Mouse (Mus musculus): ENCODE measurements at regions not wholly inside any gene's neighbourhood (a gene's known extent, or its start where the extent isn't known, plus 50 kb on each side); places are given as distances from the start of the nearest gene placed in this dataset.

DNA sequence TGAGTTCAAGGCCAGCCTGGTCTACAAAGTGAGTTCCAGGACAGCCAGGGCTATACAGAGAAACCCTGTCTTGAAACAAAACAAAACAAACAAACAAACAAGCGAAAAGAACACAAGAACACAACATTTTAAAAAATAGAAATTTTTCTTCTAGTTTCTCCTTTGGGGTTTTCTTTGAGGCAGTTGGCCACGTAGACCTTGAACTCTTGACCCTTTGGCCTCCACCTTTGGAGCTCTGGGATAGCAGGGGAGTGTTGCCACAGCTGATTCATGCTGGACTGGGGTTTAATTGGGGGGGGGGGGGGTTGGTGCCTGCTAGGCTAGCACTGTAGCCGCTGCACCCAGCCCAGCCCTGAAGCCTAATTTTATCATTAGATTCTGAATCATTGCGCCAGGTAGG, 87.8 kb downstream of the Sox2 start:
- WGBS: 83% methylated on average over 4 of the region's 4 CpGs
- Histone ChIP-seq H3K4me3 (replicated peaks; ENCODE audit: low read length) (no peak overlapping the region), H3K27me3 (ENCODE audit: control insufficient read depth, insufficient read depth, low read length) (no peaks in the 10 kb centered on the region), H3K9me3 (ENCODE audit: control insufficient read depth, low read length) (no peaks in the 10 kb centered on the region), H3K4me2 (replicated peaks; ENCODE audit: low read depth, low read length, severe bottlenecking) (no peak overlapping the region), H3K4me1 (ENCODE audit: control insufficient read depth, insufficient read depth, low read length) (no peaks in the 10 kb centered on the region), H3K27ac (replicated peaks; ENCODE audit: low read depth, low read length) (no peak overlapping the region), H3K36me3 (ENCODE audit: control insufficient read depth, insufficient read depth, low read length) (no peaks in the 10 kb centered on the region), H3K9ac (ENCODE audit: low read depth, low read length, severe bottlenecking) (no peak overlapping the region)
- no peak for ATAC-seq (ENCODE audit: low FRiP score, low read depth)
- no peak for TF ChIP-seq POLR2A (IDR thresholded peaks at IDR 0.05; ENCODE audit: borderline replicate concordance, extremely low read depth, insufficient read depth, insufficient read length)
- DNase-seq (ENCODE audit: low spot score): no peak

DNA sequence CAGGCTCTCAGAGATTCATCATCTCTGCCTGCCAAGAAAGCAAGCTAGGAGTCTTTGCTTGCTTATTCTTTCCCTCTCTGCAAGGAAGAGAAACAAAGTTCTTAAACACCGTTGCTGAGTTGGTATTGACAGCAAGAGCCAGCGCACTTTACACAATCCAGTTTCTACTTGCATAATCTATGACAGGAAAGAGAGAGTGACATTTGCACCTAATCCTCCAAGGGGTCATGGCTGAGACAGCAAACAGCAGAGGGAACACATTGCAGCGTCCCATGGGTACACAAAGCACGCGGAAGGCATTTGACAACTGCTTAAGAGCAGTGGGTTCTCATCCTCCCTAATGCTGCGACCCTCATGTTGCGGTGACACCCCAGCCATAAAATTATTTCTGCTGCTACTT, 88.7 kb downstream of the Sox2 start:
- 64% methylated on average over 7 of the region's 7 CpGs for WGBS
- no peak for DNase-seq (ENCODE audit: low spot score)
- Histone ChIP-seq H3K9me3 (ENCODE audit: control insufficient read depth, low read length) (no peaks in the 10 kb centered on the region), H3K27me3 (ENCODE audit: control insufficient read depth, insufficient read depth, low read length) (no peaks in the 10 kb centered on the region), H3K4me3 (replicated peaks; ENCODE audit: low read length) (no peak overlapping the region), H3K4me2 (replicated peaks; ENCODE audit: low read depth, low read length, severe bottlenecking) (no peak overlapping the region), H3K9ac (ENCODE audit: low read depth, low read length, severe bottlenecking) (no peak overlapping the region), H3K36me3 (ENCODE audit: control insufficient read depth, insufficient read depth, low read length) (no peaks in the 10 kb centered on the region), H3K4me1 (ENCODE audit: control insufficient read depth, insufficient read depth, low read length) (no peaks in the 10 kb centered on the region), H3K27ac (replicated peaks; ENCODE audit: low read depth, low read length) (no peak overlapping the region)
- TF ChIP-seq POLR2A (IDR thresholded peaks at IDR 0.05; ENCODE audit: borderline replicate concordance, extremely low read depth, insufficient read depth, insufficient read length): no peak
- no peak for ATAC-seq (ENCODE audit: low FRiP score, low read depth)

DNA sequence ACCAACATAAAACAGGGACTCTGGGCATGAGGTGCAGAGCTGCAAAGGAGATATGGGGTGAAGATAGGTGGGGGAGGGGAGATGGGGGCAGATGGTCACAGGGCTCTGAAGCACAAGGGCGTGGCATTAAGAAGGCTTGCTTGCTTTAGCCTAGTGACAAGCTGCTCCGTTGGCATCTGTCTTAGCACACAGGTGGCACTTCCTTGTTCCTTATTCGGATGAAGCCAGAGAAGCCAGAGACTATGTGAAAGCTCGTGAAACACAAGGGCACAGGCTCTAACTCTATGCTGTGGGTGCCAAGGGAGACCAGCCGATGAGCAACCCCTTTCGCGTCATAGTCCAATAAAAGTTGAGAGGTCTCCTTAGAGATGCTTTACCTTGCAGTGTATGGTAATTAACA, 89.5 kb downstream of the Sox2 start:
- H3K27me3 ChIP-seq (ENCODE audit: control insufficient read depth, insufficient read depth, low read length): no peaks in the 10 kb centered on the region
- H3K4me1 ChIP-seq (ENCODE audit: control insufficient read depth, insufficient read depth, low read length): no peaks in the 10 kb centered on the region
- no peaks in the 10 kb centered on the region for H3K9me3 ChIP-seq (ENCODE audit: control insufficient read depth, low read length)
- no peak overlapping the region for H3K9ac ChIP-seq (ENCODE audit: low read depth, low read length, severe bottlenecking)
- no peak for DNase-seq (ENCODE audit: low spot score)
- H3K36me3 ChIP-seq (ENCODE audit: control insufficient read depth, insufficient read depth, low read length): no peaks in the 10 kb centered on the region
- H3K4me2 ChIP-seq (replicated peaks; ENCODE audit: low read depth, low read length, severe bottlenecking): no peak overlapping the region
- H3K4me3 ChIP-seq (replicated peaks; ENCODE audit: low read length): no peak overlapping the region
- TF ChIP-seq POLR2A (IDR thresholded peaks at IDR 0.05; ENCODE audit: borderline replicate concordance, extremely low read depth, insufficient read depth, insufficient read length): no peak
- WGBS: 68% methylated on average over 7 of the region's 7 CpGs
- no peak overlapping the region for H3K27ac ChIP-seq (replicated peaks; ENCODE audit: low read depth, low read length)
- no peak for ATAC-seq (ENCODE audit: low FRiP score, low read depth)

GRCm38 (mm10) chr3:34740110-34740509, 89.9 kb downstream of the Sox2 start:
- ATAC-seq (ENCODE audit: low FRiP score, low read depth): no peak
- WGBS: 75% methylated on average over 9 of the region's 9 CpGs
- TF ChIP-seq POLR2A (IDR thresholded peaks at IDR 0.05; ENCODE audit: borderline replicate concordance, extremely low read depth, insufficient read depth, insufficient read length): no peak
- Histone ChIP-seq H3K4me1 (ENCODE audit: control insufficient read depth, insufficient read depth, low read length) (no peaks in the 10 kb centered on the region), H3K9me3 (ENCODE audit: control insufficient read depth, low read length) (no peaks in the 10 kb centered on the region), H3K4me3 (replicated peaks; ENCODE audit: low read length) (no peak overlapping the region), H3K9ac (ENCODE audit: low read depth, low read length, severe bottlenecking) (no peak overlapping the region), H3K27ac (replicated peaks; ENCODE audit: low read depth, low read length) (no peak overlapping the region), H3K36me3 (ENCODE audit: control insufficient read depth, insufficient read depth, low read length) (no peaks in the 10 kb centered on the region), H3K27me3 (ENCODE audit: control insufficient read depth, insufficient read depth, low read length) (no peaks in the 10 kb centered on the region), H3K4me2 (replicated peaks; ENCODE audit: low read depth, low read length, severe bottlenecking) (no peak overlapping the region)
- no peak for DNase-seq (ENCODE audit: low spot score)

DNA sequence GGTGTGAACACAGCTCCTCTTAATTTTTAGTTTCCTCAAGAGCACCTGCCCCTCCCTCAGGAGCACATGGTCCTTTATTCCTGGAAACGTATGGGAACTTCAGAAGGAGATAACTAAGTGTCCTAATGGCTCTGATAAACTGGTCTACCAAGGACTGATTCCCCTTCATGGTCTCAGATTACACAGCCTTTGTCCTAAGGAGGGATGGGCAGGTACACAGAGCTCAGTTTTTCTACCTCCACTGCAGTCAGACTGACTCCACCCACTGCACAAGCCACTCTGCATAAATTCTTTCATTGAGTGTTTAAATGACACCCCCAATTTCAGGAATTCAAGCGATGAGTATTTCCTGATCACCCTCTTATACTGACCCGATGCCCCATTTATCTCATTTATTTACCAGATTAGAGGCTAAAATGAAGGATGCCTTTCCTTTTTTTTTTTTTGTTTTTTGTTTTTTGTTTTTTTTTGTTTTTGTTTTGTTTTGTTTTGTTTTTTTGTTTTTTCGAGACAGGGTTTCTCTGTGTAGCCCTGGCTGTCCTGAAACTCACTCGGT, 95.1 kb downstream of the Sox2 start:
- H3K4me2 ChIP-seq (replicated peaks; ENCODE audit: low read depth, low read length, severe bottlenecking): no peak overlapping the region
- H3K9me3 ChIP-seq (ENCODE audit: control insufficient read depth, low read length): no peaks in the 10 kb centered on the region
- ATAC-seq (ENCODE audit: low FRiP score, low read depth): no peak
- H3K36me3 ChIP-seq (ENCODE audit: control insufficient read depth, insufficient read depth, low read length): no peaks in the 10 kb centered on the region
- no peaks in the 10 kb centered on the region for H3K4me1 ChIP-seq (ENCODE audit: control insufficient read depth, insufficient read depth, low read length)
- no peak for DNase-seq (ENCODE audit: low spot score)
- no peaks in the 10 kb centered on the region for H3K27me3 ChIP-seq (ENCODE audit: control insufficient read depth, insufficient read depth, low read length)
- whole genome bisulfite sequencing: 77% methylated on average over 5 of the region's 5 CpGs
- H3K27ac ChIP-seq (replicated peaks; ENCODE audit: low read depth, low read length): no peak overlapping the region
- H3K4me3 ChIP-seq (replicated peaks; ENCODE audit: low read length): no peak overlapping the region
- H3K9ac ChIP-seq (ENCODE audit: low read depth, low read length, severe bottlenecking): no peak overlapping the region
- TF ChIP-seq POLR2A (IDR thresholded peaks at IDR 0.05; ENCODE audit: borderline replicate concordance, extremely low read depth, insufficient read depth, insufficient read length): no peak

Measured in limb, embryonic 14.5 days (tissue).